Mouse (Mus musculus) heart, embryonic 13.5 days (tissue): Measurements from ENCODE around the gene Gfod2. TPM values are rescaled to one million over a fixed set of nuclear protein-coding genes. Genes with fewer than 3 reads are reported as not detected.

ENCODE experiments used
- ATAC-seq: fragments of 200-750 bp; cut with Nextera tagmentation; 2 replicates; pipeline ENCODE4 v1.8.0; 2017; ENCODE audit warnings: moderate TSS enrichment; ENCODE audit not compliant: insufficient number of reproducible peaks, low FRiP score, low TSS enrichment; ENCODE audit errors: extremely low read depth
- H3K27ac ChIP-seq: fragments of 300-500 bp; sonication (generic); replicated peaks from 2 replicates; pipeline ENCODE4 v1.5.1; 2015; ENCODE audit warnings: moderate library complexity, mild to moderate bottlenecking, inconsistent platforms
- H3K27me3 ChIP-seq: fragments of 300-500 bp; sonication (generic); replicated peaks from 2 replicates; pipeline ENCODE4 v1.6.1; 2015; ENCODE audit warnings: mild to moderate bottlenecking, inconsistent platforms
- H3K36me3 ChIP-seq: fragments of 300-500 bp; sonication (generic); 2 replicates; pipeline ENCODE4 v1.6.1; 2015; ENCODE audit warnings: mild to moderate bottlenecking, inconsistent platforms
- H3K4me1 ChIP-seq: fragments of 300-500 bp; sonication (generic); 2 replicates; pipeline ENCODE4 v1.6.1; 2015; ENCODE audit warnings: inconsistent platforms
- H3K4me2 ChIP-seq: fragments of 300-500 bp; sonication (generic); 2 replicates; pipeline ENCODE4 v1.6.1; 2015; ENCODE audit warnings: inconsistent platforms, mild to moderate bottlenecking, moderate library complexity
- H3K4me3 ChIP-seq: fragments of 300-500 bp; sonication (generic); 2 replicates; pipeline ENCODE4 v1.5.1; 2015; ENCODE audit warnings: moderate library complexity, mild to moderate bottlenecking, inconsistent platforms
- H3K9ac ChIP-seq: fragments of 300-500 bp; sonication (generic); 2 replicates; pipeline ENCODE4 v1.6.1; 2015; ENCODE audit warnings: inconsistent platforms, mild to moderate bottlenecking, moderate library complexity
- H3K9me3 ChIP-seq: fragments of 300-500 bp; sonication (generic); 2 replicates; pipeline ENCODE4 v1.6.1; 2016; ENCODE audit warnings: inconsistent platforms
- WGBS: fragments of 180-500 bp; shearing (Covaris S2); methylation state at CpG from one replicate; pipeline ENCODE4 v1.1.7; 2015; ENCODE audit warnings: mixed read lengths; 5-methylcytosine and 5-hydroxymethylcytosine counted together
- polyA plus RNA-seq: library from polyadenylated mRNA; unstranded; fragments of >200 nt; fragmentation: Nextera tagmentation; extraction: Ambion mirVana; gene quantifications from 2 replicates; pipeline ENCODE4 v1.2.1, GENCODE M21; 2015

Gene Gfod2
- polyA plus RNA-seq, 1 experiment from 2014 or later = 12.1 TPM

- ATAC-seq = no peak
- H3K27me3 ChIP-seq = peaks cover 58% of the 10 kb centered on the region
- no peaks in the 10 kb centered on the region for H3K9me3 ChIP-seq
- peaks cover 22% of the 10 kb centered on the region for H3K36me3 ChIP-seq
- H3K4me1 ChIP-seq = peaks cover 16% of the 10 kb centered on the region
- no peak overlapping the region for H3K27ac ChIP-seq
- WGBS = 90% methylated on average over 11 of the region's 11 CpGs
- no peak overlapping the region for H3K9ac ChIP-seq
- no peak overlapping the region for H3K4me2 ChIP-seq
- no peak overlapping the region for H3K4me3 ChIP-seq
Measured at GRCm38 (mm10) chr8:105692449-105693182, 65.8 kb downstream of the Gfod2 start.

- no peak for ATAC-seq
- 72% methylated on average over 14 of the region's 14 CpGs for WGBS
- no peaks in the 10 kb centered on the region for H3K9me3 ChIP-seq
- no peak overlapping the region for H3K4me2 ChIP-seq
- H3K27ac ChIP-seq = no peak overlapping the region
- H3K9ac ChIP-seq = no peak overlapping the region
- peaks cover 8% of the 10 kb centered on the region for H3K36me3 ChIP-seq
- H3K4me1 ChIP-seq = peaks cover 19% of the 10 kb centered on the region
- H3K4me3 ChIP-seq = no peak overlapping the region
- peaks cover 58% of the 10 kb centered on the region for H3K27me3 ChIP-seq
Measured at GRCm38 (mm10) chr8:105690978-105691377, 67.5 kb downstream of the Gfod2 start.

- WGBS = 86% methylated on average over 9 of the region's 9 CpGs
- Histone ChIP-seq H3K4me3 (no peak overlapping the region), H3K9me3 (no peaks in the 10 kb centered on the region), H3K4me1 (peaks cover 24% of the 10 kb centered on the region), H3K27me3 (peaks cover 49% of the 10 kb centered on the region), H3K27ac (no peak overlapping the region), H3K36me3 (peaks cover 6% of the 10 kb centered on the region), H3K9ac (no peak overlapping the region), H3K4me2 (no peak overlapping the region)
- no peak for ATAC-seq
Measured at GRCm38 (mm10) chr8:105689983-105690360, 68.5 kb downstream of the Gfod2 start.

- peaks cover 44% of the 10 kb centered on the region for H3K27me3 ChIP-seq
- ATAC-seq = no peak
- H3K27ac ChIP-seq = no peak overlapping the region
- H3K9me3 ChIP-seq = no peaks in the 10 kb centered on the region
- peaks cover 22% of the 10 kb centered on the region for H3K4me1 ChIP-seq
- 62% methylated on average over 35 of the region's 35 CpGs for WGBS
- no peak overlapping the region for H3K4me3 ChIP-seq
- no peak overlapping the region for H3K4me2 ChIP-seq
- peaks cover 11% of the 10 kb centered on the region for H3K36me3 ChIP-seq
- H3K9ac ChIP-seq = no peak overlapping the region
Measured at GRCm38 (mm10) chr8:105689256-105689982, 69.0 kb downstream of the Gfod2 start.

- no peak for ATAC-seq
- no peaks in the 10 kb centered on the region for H3K9me3 ChIP-seq
- no peak overlapping the region for H3K27ac ChIP-seq
- H3K27me3 ChIP-seq = peaks cover 33% of the 10 kb centered on the region
- H3K9ac ChIP-seq = peak overlapping the region; percentile 38
- 30% methylated on average over 14 of the region's 14 CpGs for WGBS
- no peak overlapping the region for H3K4me3 ChIP-seq
- peaks cover 22% of the 10 kb centered on the region for H3K36me3 ChIP-seq
- H3K4me1 ChIP-seq = peaks cover 12% of the 10 kb centered on the region; the same call in 1 of the 2 replicates
- no peak overlapping the region for H3K4me2 ChIP-seq
Measured at GRCm38 (mm10) chr8:105688242-105688752, 70.2 kb downstream of the Gfod2 start.

GRCm38 (mm10) chr8:105687512-105687911 lies 71.0 kb downstream of the Gfod2 start:
- Histone ChIP-seq H3K27ac (no peak overlapping the region), H3K36me3 (peaks cover 24% of the 10 kb centered on the region), H3K27me3 (peaks cover 33% of the 10 kb centered on the region), H3K4me3 (no peak overlapping the region), H3K4me2 (no peak overlapping the region), H3K9ac (no peak overlapping the region), H3K9me3 (no peaks in the 10 kb centered on the region), H3K4me1 (peaks cover 12% of the 10 kb centered on the region; the same call in 1 of the 2 replicates)
- no peak for ATAC-seq
- 56% methylated on average over 8 of the region's 8 CpGs for WGBS

- no peak overlapping the region for H3K27ac ChIP-seq
Measured at GRCm38 (mm10) chr8:105686551-105686950, 71.9 kb downstream of the Gfod2 start.

GRCm38 (mm10) chr8:105685796-105686308 lies 72.6 kb downstream of the Gfod2 start, which contains the start of gene Carmil2:
TSS of gene Carmil2 (plus strand) at chr8:105686274.
- Histone ChIP-seq H3K4me1 (peaks cover 12% of the 10 kb centered on the region; the same call in 1 of the 2 replicates), H3K4me3 (peak within 1 kb of the TSS; percentile 25), H3K27me3 (peaks cover 31% of the 10 kb centered on the region), H3K9me3 (no peaks in the 10 kb centered on the region), H3K27ac (no peak within 1 kb of the TSS), H3K9ac (peak within 1 kb of the TSS; percentile 54), H3K36me3 (peaks cover 41% of the 10 kb centered on the region), H3K4me2 (peak within 1 kb of the TSS; percentile 60)
- ATAC-seq = no peak
- 11% methylated on average over 26 of the region's 26 CpGs for WGBS

More at GRCm38 (mm10) chr8:105686551-105686950, 71.9 kb downstream of the Gfod2 start:
- Histone ChIP-seq H3K4me1 (peaks cover 12% of the 10 kb centered on the region; the same call in 1 of the 2 replicates), H3K27me3 (peaks cover 33% of the 10 kb centered on the region), H3K9me3 (no peaks in the 10 kb centered on the region), H3K4me3 (no peak overlapping the region), H3K4me2 (peak overlapping the region; percentile 60; the same call in 1 of the 2 replicates), H3K36me3 (peaks cover 34% of the 10 kb centered on the region), H3K9ac (no peak overlapping the region)
- WGBS = 64% methylated on average over 6 of the region's 6 CpGs
- no peak for ATAC-seq

GRCm38 (mm10) chr8:105685325-105685724 lies 73.1 kb downstream of the Gfod2 start:
- Histone ChIP-seq H3K9ac (no peak overlapping the region), H3K36me3 (peaks cover 46% of the 10 kb centered on the region), H3K4me2 (peak overlapping the region; percentile 60), H3K27ac (no peak overlapping the region), H3K27me3 (peaks cover 26% of the 10 kb centered on the region), H3K4me1 (peaks cover 12% of the 10 kb centered on the region; the same call in 1 of the 2 replicates), H3K9me3 (no peaks in the 10 kb centered on the region), H3K4me3 (no peak overlapping the region)
- no peak for ATAC-seq
- 68% methylated on average over 7 of the region's 7 CpGs for WGBS

GRCm38 (mm10) chr8:105677891-105678290 lies 80.6 kb downstream of the Gfod2 start:
- Histone ChIP-seq H3K9ac (no peak overlapping the region), H3K9me3 (no peaks in the 10 kb centered on the region), H3K27ac (no peak overlapping the region), H3K4me2 (no peak overlapping the region), H3K4me3 (no peak overlapping the region), H3K4me1 (no peaks in the 10 kb centered on the region), H3K27me3 (no peaks in the 10 kb centered on the region), H3K36me3 (peaks cover 100% of the 10 kb centered on the region)
- ATAC-seq = no peak
- WGBS = 89% methylated on average over 1 of the region's 1 CpGs
